Mouse (Mus musculus) small intestine, adult 10 weeks (tissue): ENCODE measurements around the gene Ctbs. TPM values are rescaled to one million over a fixed set of nuclear protein-coding genes. Genes with fewer than 3 reads are reported as not detected.

ENCODE experiments used
- polyA plus RNA-seq: library from polyadenylated mRNA; stranded (reverse); fragments of 350-450 nt; fragmentation: Illumina TruSeq; extraction: RNeasy Lipid Tissue Mini Kit (QIAGEN cat#74804); gene quantifications from one replicate; pipeline ENCODE4 v1.2.3, GENCODE M21; 2014; ENCODE audit warnings: low replicate concordance

The Ctbs gene
- polyA plus RNA-seq: 10.9 TPM

DNA sequence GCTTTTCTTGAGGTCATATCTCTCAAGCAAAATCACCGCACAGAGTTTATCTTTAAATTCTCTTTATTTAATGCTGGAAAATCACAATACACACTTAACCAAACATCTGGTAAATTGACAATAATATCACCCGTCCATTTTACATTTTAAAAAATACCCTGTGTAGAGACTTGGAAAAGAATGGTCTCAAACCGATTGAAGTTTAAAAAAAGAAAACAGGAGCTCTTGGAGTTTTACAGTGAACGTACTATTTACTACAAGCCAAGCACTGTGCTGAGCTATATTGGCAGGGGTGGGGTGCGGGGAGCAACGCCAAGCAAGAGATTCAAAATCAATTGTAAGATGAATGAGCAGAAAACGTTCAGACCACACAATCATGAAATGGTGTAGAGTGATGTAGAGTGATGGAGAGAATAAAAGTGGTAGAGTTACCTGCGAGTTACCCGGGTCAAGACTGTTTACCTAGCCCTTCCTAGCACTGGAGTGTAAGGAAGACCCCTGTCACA lies at the start of gene Ctbs:
Gene Ctbs (plus strand): TSS at position 51 of the 506 bp plus-strand sequence.

GRCm38 (mm10) chr3:146404311-146405201 lies 45.0 kb upstream of the Ctbs start, which contains the start of gene Ssx2ip:
Ssx2ip (plus strand) TSS chr3:146404642.

DNA sequence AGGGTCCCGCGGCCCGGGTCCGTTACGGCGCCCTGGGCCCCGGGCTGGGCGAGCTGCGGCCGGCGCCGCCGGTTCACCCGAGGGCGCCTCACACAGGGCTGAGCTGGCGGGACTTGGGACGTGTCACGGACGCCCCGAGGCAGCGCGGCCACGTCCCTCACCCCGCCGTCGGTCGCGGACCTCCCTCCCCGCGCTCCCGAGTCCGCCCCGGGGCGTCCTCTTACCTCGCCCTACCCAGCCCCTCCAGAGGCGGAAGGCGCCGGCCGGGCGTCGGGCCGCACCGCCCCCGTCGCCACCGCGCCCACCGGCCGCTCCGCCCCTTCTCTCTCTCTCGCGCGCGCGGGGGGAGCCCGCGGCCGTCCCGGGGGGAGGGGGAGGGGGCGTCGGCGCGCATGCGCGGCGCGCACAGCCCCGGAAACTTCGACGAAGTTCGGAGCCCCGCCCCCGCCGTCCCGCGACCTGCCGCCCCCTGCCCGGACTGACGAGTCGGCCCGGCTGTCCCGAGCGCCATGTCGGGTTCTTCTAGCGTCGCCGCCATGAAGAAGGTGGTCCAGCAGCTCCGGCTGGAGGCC lies 49.9 kb downstream of the Ctbs start, which contains the start of the genes Spata1 and Gng5:
Gene Spata1 (minus strand): TSS at position 323 of the 572 bp plus-strand sequence.
Gene Gng5 (plus strand): TSS at position 377 of the 572 bp plus-strand sequence.

Other genes starting within 250 kb of the Ctbs start
- 6.0 TPM for gene Lpar3, start 228.8 kb upstream of the Ctbs start, polyA plus RNA-seq
- gene Ssx2ip, start 45.2 kb upstream of the Ctbs start, polyA plus RNA-seq: 76.1 TPM
- gene Spata1, start 50.0 kb downstream of the Ctbs start, polyA plus RNA-seq: 8.4 TPM
- 1,391 TPM for gene Gng5, start 50.0 kb downstream of the Ctbs start, polyA plus RNA-seq
- 133 TPM for gene Rpf1, start 71.6 kb downstream of the Ctbs start, polyA plus RNA-seq
- 0.71 TPM for gene Uox, start 120.6 kb downstream of the Ctbs start, polyA plus RNA-seq
- gene Dnase2b, start 165.8 kb downstream of the Ctbs start, polyA plus RNA-seq: not detected
- gene 4930503B20Rik, start 201.5 kb downstream of the Ctbs start, polyA plus RNA-seq: not detected
- not detected for gene Samd13, start 235.8 kb downstream of the Ctbs start, polyA plus RNA-seq